Mouse (Mus musculus) myocyte (in vitro differentiated cells): Measurements from ENCODE around the gene Polr2c. TPM values are rescaled to one million over a fixed set of nuclear protein-coding genes. Genes with fewer than 3 reads are reported as not detected.
A peak's percentile ranks its signal among the peaks of the same experiment; 100 is the strongest.
"Not testable (repeated sequence)": the region's sequence is repeated elsewhere in the genome, so short reads cannot be mapped to it uniquely, and the experiment has no call there.

ENCODE experiments used
- H3K27me3 ChIP-seq: one replicate; pipeline ENCODE4 v1.6.1; 2011; ENCODE audit not compliant: control insufficient read depth, insufficient read depth, insufficient read length
- H3K36me3 ChIP-seq: one replicate; pipeline ENCODE4 v1.6.1; 2011; ENCODE audit not compliant: control insufficient read depth, insufficient read depth
- H3K4me2 ChIP-seq: one replicate; pipeline ENCODE4 v1.6.1; 2011; ENCODE audit warnings: low read depth, control low read depth
- H3K4me3 ChIP-seq: one replicate; pipeline ENCODE4 v1.5.1; 2011; ENCODE audit warnings: mild to moderate bottlenecking, control low read depth, moderate library complexity
- H3K79me2 ChIP-seq: one replicate; pipeline ENCODE4 v1.6.1; 2011; ENCODE audit not compliant: control insufficient read depth, insufficient read depth
- H3ac ChIP-seq: one replicate; pipeline ENCODE4 v1.6.1; 2011; ENCODE audit not compliant: control insufficient read depth, insufficient read length
- CEBPB ChIP-seq: IDR thresholded peaks from 2 replicates; pipeline ENCODE4 v1.6.1; 2011; ENCODE audit warnings: mild to moderate bottlenecking, moderate library complexity; ENCODE audit not compliant: poor library complexity, insufficient read depth, severe bottlenecking
- E2F4 ChIP-seq: IDR thresholded peaks from one replicate; pipeline ENCODE4 v1.6.1; 2011; ENCODE audit warnings: mild to moderate bottlenecking, control low read depth, moderate library complexity; ENCODE audit not compliant: insufficient read depth
- MAX ChIP-seq: IDR thresholded peaks from one replicate; pipeline ENCODE4 v1.6.1; 2011; ENCODE audit warnings: low read depth, mild to moderate bottlenecking, control low read depth
- MYOD1 ChIP-seq, 3 experiments: IDR thresholded peaks; one replicate each; pipeline ENCODE4 v1.6.1; 2011; ENCODE audit warnings: control low read depth in 2 of 3, low read depth in 2 of 3, mild to moderate bottlenecking in 2 of 3, moderate library complexity in 1 of 3; ENCODE audit not compliant: insufficient read length in 2 of 3, control insufficient read depth in 1 of 3
- MYOG ChIP-seq, 3 experiments: IDR thresholded peaks; one replicate each; pipeline ENCODE4 v1.6.1; 2011; ENCODE audit warnings: control low read depth in 2 of 3, low read depth in 2 of 3, mild to moderate bottlenecking in 2 of 3; ENCODE audit not compliant: insufficient read length in 2 of 3, control insufficient read depth in 1 of 3, insufficient read depth in 1 of 3
- POLR2A ChIP-seq: IDR thresholded peaks from one replicate; pipeline ENCODE4 v1.6.1; 2011; ENCODE audit warnings: low read depth, mild to moderate bottlenecking, control low read depth, moderate library complexity; ENCODE audit not compliant: insufficient read length
- POLR2AphosphoS2 ChIP-seq: IDR thresholded peaks from one replicate; pipeline ENCODE4 v1.6.1; 2011; ENCODE audit warnings: low read depth, control low read depth; ENCODE audit not compliant: insufficient read length
- REST ChIP-seq: IDR thresholded peaks from one replicate; pipeline ENCODE4 v1.6.1; 2011; ENCODE audit warnings: mild to moderate bottlenecking, control low read depth, moderate library complexity; ENCODE audit not compliant: insufficient read depth, insufficient read length
- SRF ChIP-seq: IDR thresholded peaks from one replicate; pipeline ENCODE4 v1.6.1; 2011; ENCODE audit warnings: low read depth; ENCODE audit not compliant: control insufficient read depth, insufficient read length
- TCF12 ChIP-seq: IDR thresholded peaks from one replicate; pipeline ENCODE4 v1.6.1; 2011; ENCODE audit warnings: mild to moderate bottlenecking, control low read depth; ENCODE audit not compliant: poor library complexity, insufficient read depth, severe bottlenecking
- TCF3 ChIP-seq: IDR thresholded peaks from one replicate; pipeline ENCODE4 v1.6.1; 2011; ENCODE audit warnings: low read depth, control low read depth; ENCODE audit not compliant: insufficient read length
- USF1 ChIP-seq: IDR thresholded peaks from one replicate; pipeline ENCODE4 v1.6.1; 2011; ENCODE audit warnings: low read depth, mild to moderate bottlenecking, control low read depth, moderate library complexity
- polyA plus RNA-seq: library from polyadenylated mRNA; unstranded; fragments of >200 nt; fragmentation: generic; extraction: Trizol; gene quantifications from one replicate; pipeline ENCODE4 v1.2.1, GENCODE M21; 2012; ENCODE audit warnings: missing spikeins

The Polr2c gene
- polyA plus RNA-seq, 1 experiment: 102 TPM

DNA sequence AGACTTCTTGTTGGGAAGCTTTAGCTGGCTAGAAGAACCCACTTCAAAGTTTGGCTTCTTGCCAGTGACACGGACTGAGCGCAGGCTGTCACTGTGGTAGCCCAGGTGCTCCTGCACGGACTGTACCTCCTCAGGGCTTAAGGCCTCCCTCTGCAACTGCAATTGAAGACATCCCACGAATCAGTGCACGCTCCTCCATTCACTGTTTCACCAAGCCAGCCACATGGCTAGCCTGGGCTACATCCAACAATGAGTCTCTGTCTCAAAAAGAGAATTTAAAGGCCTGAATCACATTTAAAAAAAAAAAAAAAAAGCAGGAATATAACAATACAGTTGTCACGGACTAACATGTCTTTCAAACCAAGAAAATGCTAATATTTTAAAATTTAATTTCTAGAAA, 29.0 kb upstream of the Polr2c start:
- H3ac ChIP-seq: no peak overlapping the region
- H3K27me3 ChIP-seq: no peaks in the 10 kb centered on the region
- H3K4me3 ChIP-seq: no peak overlapping the region
- peaks cover 22% of the 10 kb centered on the region for H3K79me2 ChIP-seq
- no peak overlapping the region for H3K4me2 ChIP-seq
- no peak for TF ChIP-seq MYOG (IDR thresholded peaks at IDR 0.05; ENCODE audit: control insufficient read depth in 1 of 3, insufficient read depth in 1 of 3, insufficient read length in 2 of 3, low read depth in 2 of 3)
- peaks cover 68% of the 10 kb centered on the region for H3K36me3 ChIP-seq

DNA sequence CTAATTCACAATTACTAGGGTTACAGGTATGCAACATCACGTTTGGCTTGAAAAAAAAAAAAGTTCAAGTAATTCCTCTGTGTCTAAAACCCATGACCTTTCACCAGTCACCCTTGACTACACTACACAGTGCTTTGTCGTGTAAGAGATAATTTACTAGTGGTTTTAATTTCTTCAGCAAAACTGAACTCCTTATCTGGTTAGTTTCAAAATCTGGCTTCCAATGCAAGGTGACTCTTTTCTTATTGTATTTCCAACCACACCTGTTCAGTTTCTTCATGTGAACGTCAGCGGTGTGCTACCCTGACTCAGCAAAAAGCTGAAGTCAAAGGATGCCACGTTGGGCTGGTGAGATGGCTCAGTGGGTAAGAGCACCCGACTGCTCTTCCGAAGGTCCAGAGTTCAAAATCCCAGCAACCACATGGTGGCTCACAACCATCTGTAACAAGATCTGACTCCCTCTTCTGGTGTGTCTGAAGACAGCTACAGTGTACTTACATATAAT, 23.3 kb upstream of the Polr2c start:
- not testable (repeated sequence) for H3K4me2 ChIP-seq, H3ac ChIP-seq, H3K4me3 ChIP-seq, H3K27me3 ChIP-seq
- peaks cover 24% of the 10 kb centered on the region for H3K36me3 ChIP-seq
- H3K79me2 ChIP-seq: peaks cover 61% of the 10 kb centered on the region

DNA sequence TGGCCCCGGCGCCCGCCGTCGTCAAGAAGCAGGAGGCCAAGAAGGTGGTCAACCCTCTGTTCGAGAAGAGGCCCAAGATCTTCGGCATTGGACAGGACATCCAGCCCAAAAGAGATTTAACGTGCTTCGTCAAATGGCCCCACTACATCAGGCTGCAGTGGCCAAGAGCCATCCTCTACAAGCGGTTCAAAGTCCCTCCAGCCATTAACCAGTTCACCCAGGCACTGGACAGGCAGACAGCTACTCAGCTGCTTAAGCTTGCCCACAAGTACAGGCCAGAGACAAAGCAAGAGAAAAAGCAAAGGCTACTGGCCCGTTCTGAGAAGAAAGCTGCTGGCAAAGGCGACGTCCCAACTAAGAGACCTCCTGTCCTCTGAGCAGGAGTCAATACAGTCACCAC, 21.5 kb upstream of the Polr2c start:
- not testable (repeated sequence) for H3K27me3 ChIP-seq, H3K4me3 ChIP-seq, H3K4me2 ChIP-seq, H3ac ChIP-seq
- H3K79me2 ChIP-seq: peaks cover 64% of the 10 kb centered on the region
- H3K36me3 ChIP-seq: peaks cover 11% of the 10 kb centered on the region

DNA sequence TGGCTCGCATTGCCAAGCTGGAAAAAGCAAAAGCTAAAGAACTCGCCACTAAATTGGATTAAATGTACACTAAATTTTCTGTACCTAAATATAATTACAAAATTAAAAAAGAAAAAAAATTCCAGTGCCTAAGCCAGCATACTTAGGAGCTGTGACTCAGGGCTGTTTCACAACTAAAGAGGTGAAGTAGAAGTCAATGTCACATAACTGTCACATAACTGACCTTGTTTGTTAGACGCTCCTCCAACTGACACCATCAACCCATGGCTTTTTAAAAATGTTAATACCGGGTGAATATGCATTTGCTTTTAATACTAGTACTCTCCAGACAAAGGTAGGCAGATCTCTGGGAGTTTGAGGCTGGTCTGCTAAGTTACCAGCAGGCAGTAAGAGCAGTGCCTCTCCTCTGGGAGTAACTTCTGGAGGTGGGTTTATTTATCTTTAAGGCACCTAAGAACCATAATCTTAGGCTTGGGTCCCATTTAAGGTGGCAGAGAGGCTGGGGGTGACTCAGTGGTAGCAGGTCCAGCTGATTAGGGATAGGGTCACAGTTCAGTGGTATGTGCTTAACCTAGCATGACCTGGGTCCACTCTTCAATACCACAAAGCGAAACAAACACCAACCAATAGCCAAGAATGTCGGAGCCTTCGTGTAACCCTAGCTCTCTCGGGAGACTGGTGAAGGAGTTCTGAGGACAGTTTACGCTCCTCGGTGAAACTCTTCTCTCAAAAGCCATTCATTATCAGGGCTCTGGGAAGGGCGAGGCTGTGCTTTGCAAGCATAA, 20.6 kb upstream of the Polr2c start:
- peak overlapping the region; percentile 96 for H3K4me3 ChIP-seq
- no peaks in the 10 kb centered on the region for H3K27me3 ChIP-seq
- peak overlapping the region; percentile 95 for H3K4me2 ChIP-seq
- H3K36me3 ChIP-seq: peaks cover 2% of the 10 kb centered on the region
- H3ac ChIP-seq: peak overlapping the region; percentile 62
- H3K79me2 ChIP-seq: peaks cover 60% of the 10 kb centered on the region
- TF ChIP-seq POLR2AphosphoS2 (no peak), USF1 (no peak), MAX (no peak), CEBPB (no peak), REST (no peak), POLR2A (no peak), MYOG (IDR thresholded peaks at IDR 0.05; ENCODE audit: control insufficient read depth in 1 of 3, insufficient read depth in 1 of 3, insufficient read length in 2 of 3, low read depth in 2 of 3) (no peak), TCF3 (no peak), E2F4 (no peak), MYOD1 (IDR thresholded peaks at IDR 0.05; ENCODE audit: control insufficient read depth in 1 of 3, insufficient read length in 2 of 3, low read depth in 2 of 3) (no peak), TCF12 (no peak), SRF (no peak)

DNA sequence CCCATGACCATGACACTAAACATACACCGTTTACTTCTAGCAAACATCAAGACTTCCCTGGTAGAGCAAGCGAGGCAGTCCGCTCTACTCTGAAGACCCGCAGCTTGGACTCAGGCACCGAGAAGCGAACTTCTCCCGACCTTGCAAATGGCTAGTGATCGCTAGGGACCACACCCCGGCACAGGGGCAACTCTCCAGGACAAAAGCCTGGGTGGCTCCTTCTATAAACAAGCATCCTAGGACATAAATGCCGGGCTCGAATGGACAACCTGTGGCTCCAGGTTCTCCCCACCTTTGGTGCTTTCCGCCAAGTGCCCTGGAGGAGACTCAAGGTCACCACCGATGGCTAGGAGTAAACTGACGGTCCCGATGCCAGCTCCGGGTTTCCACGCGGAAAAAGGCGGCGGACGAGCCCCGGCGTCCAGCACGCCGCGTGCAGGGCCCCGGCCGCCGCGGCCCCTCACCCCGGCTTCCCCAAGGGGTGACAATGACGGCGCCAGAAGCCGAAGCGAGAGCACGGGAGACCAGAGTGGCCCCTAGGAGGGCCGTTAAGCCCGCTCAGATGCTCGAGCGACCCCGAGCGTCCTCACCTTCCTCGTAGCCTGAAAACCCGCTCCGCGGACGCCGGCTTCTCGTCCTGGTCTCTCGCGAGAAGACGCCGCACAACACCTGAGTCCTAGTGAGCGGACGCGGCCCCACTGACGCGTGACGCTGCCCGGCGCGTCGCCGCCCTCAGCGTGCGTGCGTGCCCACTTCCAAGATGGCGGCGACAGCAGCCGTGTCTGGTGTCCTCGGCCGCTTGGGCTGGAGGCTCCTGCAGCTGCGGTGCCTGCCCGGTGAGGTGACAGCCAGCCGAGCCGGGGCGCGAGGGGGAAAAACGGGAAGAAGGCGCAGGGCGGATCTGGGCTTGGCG, 19.3 kb upstream of the Polr2c start, which contains the start of the genes Coq9 and Ciapin1:
Gene Coq9 (plus strand): TSS at position 660 of the 913 bp plus-strand sequence.
Gene Ciapin1 (minus strand): TSS at position 697 of the 913 bp plus-strand sequence.
- Histone ChIP-seq H3K4me2 (peak within 1 kb of the TSS; percentile 95), H3K27me3 (no peaks in the 10 kb centered on the region)

More for the DNA sequence above, 19.3 kb upstream of the Polr2c start, which contains the start of the genes Coq9 and Ciapin1:
- peaks cover 50% of the 10 kb centered on the region for H3K79me2 ChIP-seq
- H3K4me3 ChIP-seq: peak within 1 kb of the TSS; percentile 96
- TF ChIP-seq TCF12 (no peak), MYOD1 (IDR thresholded peaks at IDR 0.05; ENCODE audit: control insufficient read depth in 1 of 3, insufficient read length in 2 of 3, low read depth in 2 of 3) (peak in 1 of 3 experiments; percentile 59), USF1 (no peak), CEBPB (no peak), POLR2AphosphoS2 (peak; percentile 90), MYOG (IDR thresholded peaks at IDR 0.05; ENCODE audit: control insufficient read depth in 1 of 3, insufficient read depth in 1 of 3, insufficient read length in 2 of 3, low read depth in 2 of 3) (peak in 1 of 3 experiments; percentile 50), REST (peak; percentile 64), E2F4 (peak; percentile 52), TCF3 (peak; percentile 36), POLR2A (peak; percentile 94), SRF (peak; percentile 32), MAX (no peak)
- peaks cover 5% of the 10 kb centered on the region for H3K36me3 ChIP-seq
- peak within 1 kb of the TSS; percentile 62 for H3ac ChIP-seq
